Mouse (Mus musculus) spleen, adult 2 months (tissue): ENCODE results near the gene Smpdl3b. TPM values are rescaled to one million over a fixed set of nuclear protein-coding genes. Genes with fewer than 3 reads are reported as not detected.

Source experiments
- DNase-seq, 2 experiments: peaks; one replicate each; pipeline versions ENCODE4 v3.0.0 to v3.0.0-alpha.2; 2012 to 2021; ENCODE audit warnings: low spot score in 2 of 2, low read depth in 1 of 2
- H3K27ac ChIP-seq: fragments of 200-500 bp; 2 replicates; pipeline ENCODE4 v1.5.1; 2012; ENCODE audit warnings: low read length, inconsistent platforms; ENCODE audit not compliant: insufficient read depth
- H3K27me3 ChIP-seq: fragments of 200-500 bp; 2 replicates; pipeline ENCODE4 v1.6.1; 2012; ENCODE audit warnings: mild to moderate bottlenecking, moderate library complexity, low read length, inconsistent platforms; ENCODE audit not compliant: control insufficient read depth, insufficient read depth
- H3K36me3 ChIP-seq: fragments of 200-500 bp; 2 replicates; pipeline ENCODE4 v1.6.1; 2012; ENCODE audit warnings: mild to moderate bottlenecking, low read length, inconsistent platforms; ENCODE audit not compliant: control insufficient read depth, insufficient read depth
- H3K4me1 ChIP-seq: fragments of 200-500 bp; 2 replicates; pipeline ENCODE4 v1.6.1; 2011; ENCODE audit warnings: inconsistent platforms; ENCODE audit not compliant: control insufficient read depth, insufficient read depth, insufficient read length
- H3K4me3 ChIP-seq: fragments of 200-500 bp; 2 replicates; pipeline ENCODE4 v1.5.1; 2011; ENCODE audit warnings: mild to moderate bottlenecking, inconsistent platforms; ENCODE audit not compliant: insufficient read depth, insufficient read length; ENCODE audit errors: extremely low read depth
- CTCF ChIP-seq: fragments of 200-500 bp; IDR thresholded peaks from 2 replicates; pipeline ENCODE4 v1.5.1; 2011; ENCODE audit warnings: mild to moderate bottlenecking, inconsistent platforms; ENCODE audit not compliant: insufficient read depth, insufficient read length, insufficient replicate concordance; ENCODE audit errors: extremely low read depth
- POLR2A ChIP-seq: fragments of 200-500 bp; IDR thresholded peaks from 2 replicates; pipeline ENCODE4 v1.6.1; 2011; ENCODE audit warnings: low read depth, low read length, inconsistent platforms
- WGBS: fragments of 180-500 bp; shearing (Covaris S2); methylation state at CpG from one replicate; pipeline ENCODE4 v1.1.7; 2018; 5-methylcytosine and 5-hydroxymethylcytosine counted together
- polyA plus RNA-seq: library from polyadenylated mRNA; depleted of rRNA; stranded (reverse); fragments of >200 nt; gene quantifications from 2 replicates; pipeline ENCODE4 v1.2.3, GENCODE M21; 2012

Smpdl3b gene
- polyA plus RNA-seq, 1 experiment = 1.5 TPM

DNA sequence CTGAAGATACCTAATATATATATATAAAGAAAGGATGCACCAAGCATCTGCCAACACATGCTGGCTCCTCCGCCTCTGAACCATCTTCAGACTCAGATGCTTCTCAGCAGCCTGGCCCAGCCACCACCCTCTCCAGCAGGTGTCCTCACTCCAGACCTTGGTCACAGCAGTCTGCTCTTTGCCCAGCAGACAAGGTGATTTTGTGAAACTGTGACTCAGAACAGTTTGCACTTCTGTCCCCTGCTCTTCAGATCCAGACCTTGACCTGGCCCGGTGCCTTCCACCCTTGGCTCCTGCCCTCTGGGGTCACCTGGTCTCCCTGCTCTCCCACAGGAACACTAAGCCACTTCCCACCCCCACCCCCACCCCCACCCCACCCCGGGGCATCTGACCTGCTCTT is 21.2 kb downstream of the Smpdl3b start:
- TF ChIP-seq CTCF = no peak
- no peak for TF ChIP-seq POLR2A
- 67% methylated on average over 3 of the region's 3 CpGs for WGBS
- Histone ChIP-seq H3K4me3 (no peak overlapping the region), H3K36me3 (no peaks in the 10 kb centered on the region), H3K27me3 (no peaks in the 10 kb centered on the region), H3K27ac (no peak overlapping the region), H3K4me1 (peaks cover 5% of the 10 kb centered on the region; the same call in 1 of the 2 replicates)
- DNase-seq = no peak

DNA sequence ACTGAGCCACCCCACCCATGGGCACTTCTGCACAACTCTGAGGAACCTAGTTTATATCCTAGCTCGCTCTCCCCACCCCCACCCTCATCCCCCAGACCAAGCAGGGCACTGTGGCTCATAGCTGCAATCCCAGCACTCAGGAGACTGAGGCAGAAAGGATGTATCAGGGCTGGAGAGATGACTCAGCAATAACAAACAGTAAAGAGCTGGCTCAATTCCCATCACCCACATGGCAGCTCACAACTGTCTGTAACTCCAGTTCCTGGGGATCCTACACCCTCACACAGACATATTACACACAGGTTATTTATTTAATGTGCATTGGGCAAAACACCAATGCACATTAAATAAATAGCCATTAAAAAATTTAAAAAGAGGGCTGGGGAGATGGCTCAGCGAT is 21.7 kb downstream of the Smpdl3b start:
- H3K4me3 ChIP-seq = no peak overlapping the region
- TF ChIP-seq POLR2A = no peak
- TF ChIP-seq CTCF = no peak
- H3K4me1 ChIP-seq = peaks cover 5% of the 10 kb centered on the region; the same call in 1 of the 2 replicates
- H3K27me3 ChIP-seq = no peaks in the 10 kb centered on the region
- H3K27ac ChIP-seq = no peak overlapping the region
- WGBS = 86% methylated on average over 2 of the region's 2 CpGs
- no peak for DNase-seq
- no peaks in the 10 kb centered on the region for H3K36me3 ChIP-seq

GRCm38 (mm10) chr4:132734766-132735165 is 22.3 kb downstream of the Smpdl3b start:
- 96% methylated on average over 2 of the region's 2 CpGs for WGBS
- peaks cover 5% of the 10 kb centered on the region; the same call in 1 of the 2 replicates for H3K4me1 ChIP-seq
- DNase-seq = no peak
- H3K4me3 ChIP-seq = no peak overlapping the region
- TF ChIP-seq CTCF = no peak
- TF ChIP-seq POLR2A = no peak
- no peak overlapping the region for H3K27ac ChIP-seq
- no peaks in the 10 kb centered on the region for H3K36me3 ChIP-seq
- no peaks in the 10 kb centered on the region for H3K27me3 ChIP-seq

DNA sequence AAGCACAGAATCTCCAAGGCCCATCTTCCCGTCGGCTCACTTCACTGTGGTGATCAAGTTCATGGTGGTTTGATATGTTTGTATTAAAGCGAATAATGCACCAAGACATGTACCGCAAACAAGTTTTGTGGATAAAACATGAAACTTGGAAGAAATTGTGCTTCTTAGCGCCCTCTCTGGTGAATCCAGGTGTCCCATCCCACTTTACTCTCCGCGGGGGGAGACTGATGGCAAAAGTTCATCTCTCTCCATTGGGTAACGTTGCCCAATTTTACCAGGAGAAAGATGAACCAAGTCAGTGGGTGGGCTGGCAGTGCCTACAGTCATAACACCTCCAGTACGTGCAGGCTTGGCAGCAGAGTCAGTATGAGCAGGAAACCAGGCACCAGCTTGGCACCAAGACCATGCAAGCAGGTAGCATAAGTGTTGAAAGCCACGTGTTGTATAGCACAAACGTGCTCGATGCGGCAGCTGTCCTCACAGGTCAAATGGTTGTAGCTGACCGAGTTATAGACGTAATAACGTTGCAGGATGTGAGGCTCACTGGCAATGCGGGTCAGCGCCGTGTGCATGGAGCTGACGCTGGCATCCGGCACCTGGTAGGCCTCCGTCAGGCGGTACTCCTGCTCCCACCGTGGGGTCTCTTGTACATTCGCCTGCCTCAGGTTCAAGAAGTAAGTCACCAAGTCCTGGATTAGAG is 23.8 kb downstream of the Smpdl3b start:
- DNase-seq = no peak
- TF ChIP-seq CTCF = no peak
- TF ChIP-seq POLR2A = no peak
- H3K36me3 ChIP-seq = no peaks in the 10 kb centered on the region
- no peaks in the 10 kb centered on the region for H3K27me3 ChIP-seq
- no peak overlapping the region for H3K4me3 ChIP-seq
- peaks cover 5% of the 10 kb centered on the region; the same call in 1 of the 2 replicates for H3K4me1 ChIP-seq
- WGBS = 96% methylated on average over 25 of the region's 25 CpGs
- no peak overlapping the region for H3K27ac ChIP-seq

- peaks cover 5% of the 10 kb centered on the region; the same call in 1 of the 2 replicates for H3K4me1 ChIP-seq
- TF ChIP-seq CTCF (no peak), POLR2A (no peak; the same call in 1 of the 2 replicates)
- peak; percentile 59 to 94 for DNase-seq
- no peaks in the 10 kb centered on the region for H3K27me3 ChIP-seq
- H3K4me3 ChIP-seq = peak within 1 kb of the TSS; percentile 71
- WGBS = 2% methylated on average over 34 of the region's 34 CpGs
- no peak within 1 kb of the TSS for H3K27ac ChIP-seq
- peaks cover 4% of the 10 kb centered on the region for H3K36me3 ChIP-seq
Measured at GRCm38 (mm10) chr4:132732148-132732684, 24.8 kb downstream of the Smpdl3b start, which contains the start of gene Xkr8. Gene Xkr8, minus strand, starts transcription at chr4:132732546.

- WGBS = 44% methylated on average over 12 of the region's 12 CpGs
- Histone ChIP-seq H3K27ac (no peak overlapping the region), H3K36me3 (peaks cover 5% of the 10 kb centered on the region)
Measured at GRCm38 (mm10) chr4:132731616-132732015, 25.4 kb downstream of the Smpdl3b start.

DNA sequence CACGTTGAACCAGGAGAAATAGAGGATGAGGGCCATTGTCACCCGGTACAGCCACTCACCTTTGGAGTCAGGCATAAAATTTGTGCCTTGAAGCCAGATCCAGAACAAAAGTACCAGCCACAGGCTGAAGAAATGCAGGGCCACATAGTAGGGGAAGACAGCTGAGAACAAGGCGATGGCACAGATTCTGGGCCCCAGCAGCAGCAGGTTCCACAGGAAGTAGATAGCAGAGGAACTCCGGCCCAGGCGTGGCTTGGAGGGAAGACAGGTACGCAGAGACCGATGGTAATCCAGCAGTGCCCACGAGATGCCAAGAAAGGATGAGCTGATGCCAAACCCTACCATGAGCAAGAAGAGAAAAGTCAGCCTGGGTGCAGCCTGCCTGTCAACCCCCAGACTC is 28.8 kb downstream of the Smpdl3b start:
- H3K36me3 ChIP-seq = peaks cover 6% of the 10 kb centered on the region
- no peak overlapping the region for H3K27ac ChIP-seq
- no peak for DNase-seq
- H3K4me3 ChIP-seq = no peak overlapping the region
- peaks cover 5% of the 10 kb centered on the region; the same call in 1 of the 2 replicates for H3K4me1 ChIP-seq
- 60% methylated on average over 8 of the region's 8 CpGs for WGBS
- TF ChIP-seq POLR2A (no peak), CTCF (no peak)
- H3K27me3 ChIP-seq = no peaks in the 10 kb centered on the region

More at GRCm38 (mm10) chr4:132731616-132732015, 25.4 kb downstream of the Smpdl3b start:
- TF ChIP-seq POLR2A (no peak), CTCF (no peak)
- Histone ChIP-seq H3K4me1 (peaks cover 5% of the 10 kb centered on the region; the same call in 1 of the 2 replicates), H3K27me3 (no peaks in the 10 kb centered on the region), H3K4me3 (peak overlapping the region; percentile 71; the same call in 1 of the 2 replicates)
- DNase-seq = no peak
